Mouse (Mus musculus): Measurements from ENCODE around the gene Smarcc2.

DNA sequence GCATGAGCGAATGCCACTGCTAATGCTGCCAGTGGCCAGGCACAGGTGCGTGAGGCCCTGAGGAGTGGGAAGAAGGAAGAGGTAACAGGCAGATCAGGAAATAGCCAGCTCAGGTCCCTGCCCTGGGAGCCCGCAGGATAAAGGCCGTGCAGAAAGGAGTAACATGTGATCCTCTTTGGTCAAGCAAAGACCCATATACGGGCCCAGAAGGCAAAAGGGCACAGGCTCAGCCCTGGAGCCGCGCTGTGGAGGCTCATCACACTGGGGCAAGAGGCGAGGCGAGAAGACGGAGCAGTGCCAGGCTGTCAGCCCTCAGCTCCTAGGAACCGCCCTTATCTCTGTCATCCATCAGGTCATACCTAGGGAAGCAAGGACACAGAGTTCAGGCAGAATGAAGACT is 51.3 kb downstream of the Smarcc2 start:
- TF ChIP-seq MYOD1 (IDR thresholded peaks at IDR 0.05; ENCODE audit: control insufficient read depth, insufficient read length, low read depth), result no peak
- TF ChIP-seq CTCF (IDR thresholded peaks at IDR 0.05; ENCODE audit: control insufficient read depth, insufficient read depth, insufficient read length), result no peak
- no peak for TF ChIP-seq FOSL1 (IDR thresholded peaks at IDR 0.05; ENCODE audit: insufficient read depth, low read length, poor library complexity, severe bottlenecking)
- no peak for TF ChIP-seq USF1 (IDR thresholded peaks at IDR 0.05; ENCODE audit: low read depth)
- no peak for TF ChIP-seq MYOG (IDR thresholded peaks at IDR 0.05; ENCODE audit: control insufficient read depth, extremely low read depth, insufficient read length)
- no peak for TF ChIP-seq MAX (IDR thresholded peaks at IDR 0.05)

Measured in C2C12 (cell line).